Mouse (Mus musculus) spleen, postnatal 14 days (tissue): Measurements from ENCODE around the gene Rps27a.

ENCODE experiments used
- DNase-seq, 2 experiments: peaks; one replicate each; pipeline ENCODE4 v3.0.0; 2021 to 2022; ENCODE audit warnings: low spot score in 2 of 2

Gene Rps27a

DNA sequence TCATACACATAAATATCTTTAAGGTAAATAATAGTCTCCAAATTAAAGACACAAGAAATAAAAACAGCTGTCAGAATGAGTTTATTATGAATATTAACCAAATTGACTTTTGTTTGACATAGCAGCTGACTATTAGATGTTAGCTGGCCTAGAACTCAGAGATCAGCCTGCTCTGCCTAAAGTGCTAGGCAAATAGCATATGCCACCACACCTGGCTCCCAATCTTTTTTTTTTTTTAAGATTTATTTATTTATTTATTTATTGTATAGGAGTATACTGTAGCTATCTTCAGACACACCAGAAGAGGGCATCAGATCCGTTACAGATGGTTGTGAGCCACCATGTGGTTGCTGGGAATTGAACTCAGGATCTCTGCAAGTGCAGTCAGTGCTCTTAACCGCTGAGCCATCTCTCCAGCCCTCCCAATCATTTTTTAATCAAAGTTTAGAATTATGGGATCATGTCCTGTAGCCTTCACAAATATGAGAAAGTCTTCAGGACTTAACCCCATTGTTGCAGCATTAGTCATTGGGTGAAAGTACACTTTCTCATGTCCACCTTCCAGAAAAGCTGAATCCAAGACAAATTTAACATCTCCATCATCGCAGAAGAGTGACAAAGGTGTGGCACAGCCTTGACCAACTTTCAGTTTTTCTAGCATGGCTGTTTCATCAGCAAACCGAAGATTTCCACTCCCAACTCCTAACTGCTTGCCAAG is 34.9 kb downstream of the Rps27a start:
- DNase-seq: no peak

DNA sequence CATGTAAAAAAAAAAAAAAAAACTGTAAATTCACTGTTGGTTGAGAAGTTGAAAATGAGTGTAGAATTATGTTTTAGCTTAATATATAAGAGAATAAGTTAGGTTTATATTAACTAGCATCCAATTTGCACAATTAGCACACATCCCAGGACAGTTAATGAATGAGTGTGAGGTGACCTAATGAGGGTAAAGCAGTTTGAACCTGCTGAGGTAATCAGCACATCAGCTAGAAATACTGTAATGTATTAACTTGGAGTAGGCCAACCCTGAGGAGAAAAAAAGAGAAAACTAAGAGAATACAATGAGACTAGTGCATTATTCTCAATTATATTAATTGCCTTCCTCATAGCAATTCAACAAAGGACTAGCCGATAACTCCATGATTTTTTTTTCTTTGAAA is 38.5 kb downstream of the Rps27a start:
- DNase-seq: no peak

DNA sequence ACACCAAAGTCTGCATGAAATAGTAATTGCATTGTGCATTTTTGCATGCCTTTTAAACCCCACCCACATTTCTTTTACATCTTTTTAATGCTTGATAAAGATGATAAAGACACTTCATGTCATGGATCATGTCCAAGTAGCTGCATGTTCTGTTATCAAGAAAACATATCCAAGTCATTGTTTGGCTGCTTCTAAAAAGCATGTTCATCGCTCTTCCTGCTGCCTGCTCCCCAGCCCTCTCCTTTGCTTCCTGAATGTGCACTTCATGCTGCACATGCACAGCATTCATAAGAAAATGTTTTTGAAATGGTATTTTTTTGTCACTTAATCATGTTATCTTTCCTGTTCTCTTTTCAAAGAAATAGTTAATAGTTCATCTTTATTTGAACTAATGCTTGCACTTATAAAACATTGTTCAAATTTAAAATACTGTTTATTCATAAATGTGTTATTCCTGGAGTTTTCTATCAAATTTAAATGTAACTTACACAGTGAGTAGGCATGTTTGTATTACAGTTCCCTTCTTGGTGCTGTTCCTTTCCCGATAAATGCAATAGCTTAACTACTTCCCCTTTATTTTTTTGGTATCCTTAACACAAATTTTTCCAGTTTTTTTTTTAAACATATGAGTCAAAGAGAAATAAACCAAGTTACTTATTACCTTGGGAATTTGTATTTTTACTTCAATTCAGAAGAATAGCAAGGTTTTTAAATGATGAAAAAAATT is 42.8 kb downstream of the Rps27a start:
- no peak for DNase-seq

DNA sequence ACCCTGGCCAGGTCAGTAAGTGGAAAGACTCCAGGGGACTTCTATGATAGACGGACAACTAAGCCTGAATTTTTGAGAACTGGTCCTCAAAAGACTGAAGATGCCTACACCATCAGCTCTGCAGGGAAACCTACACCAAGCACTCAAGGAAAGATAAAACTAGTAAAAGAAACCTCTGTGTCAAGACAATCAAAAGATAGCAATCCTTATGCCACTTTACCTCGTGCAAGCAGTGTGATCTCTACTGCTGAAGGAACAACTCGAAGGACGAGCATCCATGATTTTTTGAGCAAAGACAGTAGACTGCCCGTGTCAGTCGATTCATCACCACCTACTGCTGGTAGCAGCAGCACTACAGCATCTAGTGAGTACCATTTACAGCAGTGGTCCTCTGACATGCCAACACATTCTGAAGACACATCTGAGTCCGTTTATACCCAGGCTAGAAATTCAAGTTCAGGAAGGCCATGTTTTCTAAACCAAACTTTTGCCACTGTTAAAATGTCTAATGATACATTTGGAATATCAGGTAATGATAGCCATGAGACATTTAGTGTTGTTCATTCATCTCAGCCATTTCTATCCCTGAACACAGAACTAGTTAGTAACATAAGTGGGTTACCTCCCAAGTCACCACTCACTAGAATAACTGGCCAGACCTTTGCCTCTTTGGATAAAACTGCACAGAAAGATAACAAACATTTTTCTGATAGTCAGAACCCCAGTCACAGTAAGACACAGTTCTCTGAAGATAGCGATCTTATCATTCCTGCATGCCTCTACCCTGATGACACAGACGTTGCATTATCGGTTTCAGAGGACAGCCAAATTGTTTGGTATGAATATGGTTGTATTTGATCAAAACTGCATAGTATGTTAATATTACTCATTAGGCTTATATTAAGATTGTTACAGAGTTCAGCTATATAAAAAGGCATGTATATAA is 43.7 kb downstream of the Rps27a start:
- no peak for DNase-seq

DNA sequence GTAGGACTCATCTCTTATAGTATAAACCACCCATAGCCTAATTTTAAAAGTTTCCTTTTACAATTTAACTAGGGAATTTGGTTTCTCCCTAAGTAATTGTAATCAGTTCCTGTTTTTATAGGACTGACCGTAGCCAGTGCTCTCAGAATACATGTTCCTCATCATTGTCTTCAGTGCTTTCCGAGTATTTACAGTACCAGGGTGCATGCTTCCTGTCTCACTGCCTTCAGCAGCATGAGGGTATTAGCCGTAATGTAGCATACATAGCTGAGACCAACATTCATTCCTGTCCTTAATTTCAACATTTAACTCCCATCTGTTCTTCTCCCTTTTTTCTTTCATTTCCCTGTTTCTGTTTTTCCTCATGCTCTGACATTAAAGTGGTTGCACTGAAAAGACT is 50.9 kb downstream of the Rps27a start:
- DNase-seq: no peak
